Mouse (Mus musculus) thymus, postnatal 36 days (tissue): ENCODE data around the gene Zfp287.
"Not testable (repeated sequence)": the region's sequence is repeated elsewhere in the genome, so short reads cannot be mapped to it uniquely, and the experiment has no call there.

Experiments
- DNase-seq, 2 experiments: peaks; one replicate each; pipeline ENCODE4 v3.0.0; 2022; ENCODE audit warnings: mixed read lengths in 2 of 2

The Zfp287 gene

DNA sequence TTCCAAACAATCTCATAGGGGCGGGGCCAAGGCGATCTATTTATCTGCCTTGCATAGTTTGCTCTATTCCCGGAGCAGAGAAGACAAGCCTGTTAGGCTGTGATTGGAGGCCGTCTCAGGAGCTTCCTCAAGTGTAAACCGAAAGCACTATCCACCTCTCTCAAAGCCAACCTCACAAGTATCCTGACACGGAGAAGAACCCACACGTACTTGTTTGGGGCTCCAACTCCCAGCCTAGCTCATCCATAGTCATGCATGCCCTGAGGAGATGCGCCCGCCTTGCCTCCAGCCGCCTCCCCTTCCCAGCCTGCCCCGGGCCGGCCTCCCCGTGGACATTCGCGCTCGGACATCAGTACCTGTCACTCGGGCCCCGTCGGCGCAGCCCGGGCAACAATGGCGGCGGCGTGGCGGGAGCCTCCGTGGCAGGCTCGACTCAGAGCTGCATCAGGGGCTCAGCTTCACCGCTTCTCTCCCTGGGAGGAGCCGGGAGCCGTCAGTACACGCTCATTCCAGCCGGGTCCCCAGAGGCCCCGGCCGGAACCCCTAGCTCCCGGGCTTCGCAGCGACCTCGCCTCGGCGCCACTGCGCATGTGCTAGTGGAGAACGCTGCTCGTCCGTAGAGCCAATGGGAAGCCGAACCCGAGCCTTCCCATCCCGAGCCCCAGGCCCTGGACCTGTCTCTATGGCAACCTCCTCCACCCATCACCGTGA is at the start of gene Zfp287:
TSS of gene Zfp287 (minus strand) at position 595 of the 711 bp plus-strand sequence.
- DNase-seq = peak; percentile 73 to 82

GRCm38 (mm10) chr11:62776510-62776909 is 44.8 kb upstream of the Zfp287 start:
- DNase-seq = no peak

DNA sequence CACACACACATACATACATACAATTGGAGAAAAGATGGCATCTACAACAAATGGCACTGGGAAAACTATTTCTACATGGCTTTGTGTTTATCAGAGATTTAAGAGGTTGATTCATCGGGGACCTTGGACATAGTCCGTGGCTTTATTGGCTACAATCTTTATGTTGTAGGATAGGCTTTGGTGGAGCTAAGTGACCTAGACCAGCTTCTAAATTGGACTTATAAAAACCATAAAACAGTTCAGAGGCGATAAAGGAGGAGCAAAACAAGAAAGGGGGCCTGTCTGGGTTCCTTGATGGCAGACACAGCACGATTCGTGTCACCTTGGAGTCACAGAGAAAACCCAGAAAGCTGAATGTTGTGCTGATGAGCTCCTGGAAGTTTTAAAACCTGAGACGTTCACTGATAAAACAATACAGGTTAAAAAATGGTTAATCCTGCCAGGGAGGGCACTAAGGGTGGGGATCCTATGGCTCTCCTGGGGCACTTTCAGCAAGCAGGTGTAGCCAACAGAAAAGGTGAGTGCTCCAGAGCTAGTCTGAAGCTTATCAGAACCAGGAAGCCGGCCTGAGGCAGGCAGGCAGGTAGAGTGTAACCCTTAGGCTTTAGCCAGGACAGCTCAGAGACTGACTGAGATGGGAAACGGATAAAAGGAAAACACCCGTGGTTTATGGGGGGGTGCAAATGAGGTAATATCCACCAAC is 29.2 kb upstream of the Zfp287 start:
- DNase-seq = no peak

- DNase-seq = no peak
Measured at GRCm38 (mm10) chr11:62758491-62758890, 26.8 kb upstream of the Zfp287 start.

DNA sequence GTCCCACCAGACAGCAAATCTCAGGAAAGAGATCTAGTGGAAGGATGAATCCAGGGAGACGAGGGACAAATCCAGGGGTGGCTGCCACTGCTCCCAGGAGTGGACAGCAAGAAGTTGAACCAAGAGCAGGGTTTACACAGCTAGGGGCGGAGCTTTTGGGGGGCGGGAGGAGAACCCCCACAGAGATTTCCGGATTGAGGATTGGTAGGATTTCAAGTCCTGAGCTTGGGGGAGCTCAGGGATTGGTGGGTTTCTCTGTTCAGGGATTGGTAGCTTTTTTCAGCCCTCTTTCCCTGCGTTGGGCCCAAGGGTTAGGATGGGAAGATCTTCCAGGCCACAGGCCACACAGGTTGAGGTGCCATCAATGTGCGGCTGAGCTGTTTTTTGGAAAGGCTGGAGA is 26.2 kb upstream of the Zfp287 start:
- DNase-seq = no peak

- DNase-seq = no peak
Measured at GRCm38 (mm10) chr11:62757143-62757507, 25.4 kb upstream of the Zfp287 start.

DNA sequence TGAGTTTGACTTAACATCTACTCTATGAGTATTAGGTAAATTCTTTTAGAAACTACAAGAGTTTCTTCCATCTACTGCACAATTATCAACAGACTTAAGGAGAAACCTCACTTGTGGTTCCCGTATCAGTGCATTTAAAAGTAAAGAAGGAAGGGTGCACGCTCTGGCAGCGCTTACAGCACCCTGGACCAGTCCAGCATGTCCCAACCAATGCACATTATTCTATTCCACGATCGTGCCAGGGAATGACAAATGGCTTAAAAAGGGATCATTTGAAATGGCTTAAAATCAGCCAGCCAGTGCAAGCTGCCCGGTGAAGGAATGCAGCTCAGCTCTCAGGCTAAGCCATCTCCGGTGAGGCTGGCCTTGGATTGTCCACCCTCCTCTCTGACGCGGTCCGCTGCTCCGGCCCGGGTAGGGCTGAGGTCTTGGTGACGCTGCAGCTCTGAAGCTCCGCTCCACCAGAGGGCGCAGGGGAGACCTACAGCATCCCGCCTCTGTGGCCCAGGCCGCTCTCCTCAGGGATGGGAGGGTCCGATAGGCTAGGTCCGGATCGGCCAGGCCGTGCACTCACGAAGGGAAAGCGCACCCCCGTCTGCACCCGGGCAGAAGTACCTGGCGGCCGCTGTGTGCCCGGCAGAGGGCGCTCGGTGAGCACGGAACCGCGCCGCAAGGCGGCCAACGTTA is 24.9 kb upstream of the Zfp287 start:
- peak; percentile 88 for DNase-seq

DNA sequence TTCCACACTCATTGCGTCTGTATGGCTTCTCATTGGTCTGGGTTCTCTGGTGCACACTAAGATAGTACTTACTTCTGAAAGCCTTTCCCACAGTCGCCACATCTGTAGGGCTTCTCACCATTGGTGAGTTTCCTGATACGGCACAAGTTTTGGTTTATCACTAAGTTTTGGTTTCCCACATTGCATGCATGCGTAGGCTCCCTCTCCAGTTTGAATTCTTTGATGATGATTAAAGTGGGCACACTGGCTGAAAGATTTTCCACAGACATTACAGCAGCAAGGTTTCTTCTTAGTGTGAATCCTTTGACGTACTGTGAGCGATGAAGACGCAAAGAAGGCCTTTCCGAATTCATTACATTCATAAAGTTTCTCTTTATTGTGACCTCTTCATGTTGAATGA is 21.1 kb upstream of the Zfp287 start, which contains the start of gene Gm10428:
TSS of gene Gm10428 (plus strand) at position 321 of the 400 bp plus-strand sequence.
- no peak for DNase-seq

- DNase-seq = no peak
Measured at GRCm38 (mm10) chr11:62752191-62752590, 20.5 kb upstream of the Zfp287 start.

GRCm38 (mm10) chr11:62749445-62749844 is 17.7 kb upstream of the Zfp287 start:
- not testable (repeated sequence) for DNase-seq

DNA sequence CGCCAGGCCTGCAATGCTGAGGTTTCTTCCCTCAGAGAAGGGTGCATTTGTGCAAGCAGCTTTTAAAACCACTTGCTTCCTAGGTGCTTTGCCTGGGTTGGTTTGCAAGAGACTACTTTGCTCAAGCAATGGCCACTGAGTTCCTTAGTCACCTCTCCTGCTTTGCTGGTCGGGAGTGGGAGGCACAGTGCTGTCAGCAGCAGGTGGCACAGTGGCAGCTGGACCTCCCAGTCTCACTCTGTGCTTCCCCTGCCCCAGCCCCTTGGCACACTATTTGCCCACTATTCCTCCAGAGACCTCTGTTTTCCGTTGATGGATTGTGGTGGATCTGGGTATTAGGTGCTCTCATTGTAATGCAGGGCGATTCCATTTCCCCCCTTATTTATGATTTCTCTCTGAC is 16.4 kb upstream of the Zfp287 start:
- DNase-seq = no peak

GRCm38 (mm10) chr11:62747227-62747626 is 15.5 kb upstream of the Zfp287 start:
- DNase-seq = no peak

DNA sequence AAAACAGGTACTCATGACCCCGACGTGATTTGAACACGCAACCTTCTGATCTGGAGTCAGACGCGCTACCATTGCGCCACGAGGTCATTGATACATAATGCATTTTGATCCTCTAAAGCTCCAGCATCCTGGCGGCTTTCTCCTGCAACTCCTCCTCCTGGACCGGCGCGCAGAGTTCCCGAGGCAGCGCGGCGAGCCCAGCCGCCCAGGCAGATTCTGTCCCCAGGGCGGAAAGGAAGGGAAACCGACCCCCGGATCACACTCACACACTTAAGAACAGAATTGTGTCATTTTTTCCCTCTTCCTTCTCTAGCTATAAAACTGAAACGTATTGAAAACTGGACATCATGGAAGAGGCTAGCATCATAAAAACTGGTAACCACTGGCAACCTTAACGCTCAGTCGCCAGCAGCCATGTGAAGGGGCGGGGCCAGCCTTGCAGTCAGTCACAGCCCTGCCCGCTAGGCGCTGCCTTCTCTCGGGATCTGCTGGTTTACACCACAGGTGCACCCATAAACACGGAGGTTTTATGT is 14.4 kb upstream of the Zfp287 start:
- peak; percentile 70 to 80 for DNase-seq

DNA sequence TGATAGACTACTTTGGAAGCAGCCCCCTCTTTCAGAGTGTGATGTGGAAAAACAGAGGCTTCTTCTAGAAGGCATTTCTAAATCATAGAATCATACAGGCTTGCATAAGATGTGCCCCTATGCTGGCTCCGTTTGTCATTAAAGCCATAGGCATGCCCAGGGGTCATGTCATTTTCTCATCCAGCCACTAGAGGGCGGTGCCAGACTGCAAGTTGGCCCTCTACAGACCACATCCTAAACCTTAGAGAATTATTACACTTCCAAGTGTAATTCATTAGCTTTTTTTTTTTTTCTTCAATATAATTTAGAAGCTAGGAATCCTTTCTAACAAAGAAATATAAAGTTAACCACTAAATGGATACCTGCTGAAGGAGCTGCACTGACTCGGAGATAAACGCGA is 12.4 kb upstream of the Zfp287 start:
- DNase-seq = peak; percentile 65 to 67

DNA sequence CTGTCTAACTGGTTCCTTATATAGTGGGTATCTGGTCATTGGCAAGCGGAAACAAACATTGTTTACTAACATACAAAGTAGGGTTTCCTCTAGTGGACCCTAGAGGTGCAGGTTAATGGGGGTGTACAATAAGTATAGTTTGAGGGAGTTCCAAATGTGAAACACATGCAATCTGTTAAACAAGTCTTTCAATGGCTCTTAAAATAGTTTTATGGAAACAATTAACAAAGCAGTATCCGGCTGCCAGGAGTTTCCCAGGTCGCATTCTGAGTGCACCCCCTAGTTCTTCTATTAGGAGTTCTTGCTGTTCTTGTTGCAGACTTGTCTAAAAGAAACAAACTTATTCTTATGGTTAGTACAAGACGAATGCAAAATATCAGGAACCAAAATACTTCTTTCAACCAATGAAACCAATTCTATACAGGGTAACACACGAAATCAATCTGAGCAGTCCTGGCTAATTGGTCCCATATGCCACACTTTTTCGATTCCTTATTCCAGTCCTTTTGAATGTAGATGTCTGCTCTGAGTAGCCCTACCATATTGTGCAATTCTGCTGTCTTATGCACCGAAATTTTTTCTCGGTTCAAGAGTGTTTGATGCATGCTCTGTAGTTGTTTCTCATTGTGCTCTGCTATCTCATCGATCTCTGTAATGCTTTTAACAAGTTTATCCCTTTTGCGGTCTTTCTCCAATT is 10.7 kb upstream of the Zfp287 start:
- DNase-seq = no peak

DNA sequence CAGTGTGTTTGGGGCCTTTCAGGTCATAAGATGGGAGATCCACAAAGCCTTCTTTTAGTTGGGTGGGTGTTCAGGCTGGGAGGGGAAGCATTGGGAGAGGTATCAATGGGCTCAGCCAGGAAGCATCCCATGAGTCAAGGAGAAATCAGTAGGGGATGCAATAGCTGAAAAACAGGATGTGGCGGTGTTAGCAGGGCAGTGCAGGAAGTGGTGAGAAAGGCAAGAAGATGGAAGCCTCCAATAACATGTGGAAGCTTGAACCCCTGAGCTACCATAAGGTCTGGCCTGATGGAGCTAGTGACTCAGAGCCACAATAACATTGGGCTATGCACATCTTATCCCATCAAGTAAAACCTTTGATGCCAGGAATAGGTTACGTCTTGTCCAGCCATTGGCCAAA is 9.5 kb upstream of the Zfp287 start:
- no peak for DNase-seq

- no peak for DNase-seq
Measured at GRCm38 (mm10) chr11:62732665-62733064, 960 bp upstream of the Zfp287 start.

DNA sequence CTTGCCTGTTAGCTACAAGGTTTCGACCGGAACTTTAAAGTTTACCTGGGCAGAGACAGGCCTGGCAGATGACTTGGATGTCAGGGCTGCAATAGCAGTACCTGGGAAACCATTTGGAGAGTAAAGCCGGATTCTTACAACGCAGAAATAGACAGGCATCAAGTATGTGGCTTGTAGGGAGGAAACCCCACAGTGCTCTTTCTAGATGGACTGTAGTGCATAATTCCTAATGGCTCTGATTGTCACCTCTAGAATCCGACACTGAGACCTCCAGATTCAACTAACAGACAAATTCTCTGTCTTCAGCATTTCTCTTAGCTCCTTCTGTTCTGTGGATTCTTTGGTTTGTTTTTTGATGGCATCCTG is 300 bp upstream of the Zfp287 start:
- DNase-seq = no peak

GRCm38 (mm10) chr11:62728276-62728675 is 3.4 kb downstream of the Zfp287 start:
- no peak for DNase-seq

DNA sequence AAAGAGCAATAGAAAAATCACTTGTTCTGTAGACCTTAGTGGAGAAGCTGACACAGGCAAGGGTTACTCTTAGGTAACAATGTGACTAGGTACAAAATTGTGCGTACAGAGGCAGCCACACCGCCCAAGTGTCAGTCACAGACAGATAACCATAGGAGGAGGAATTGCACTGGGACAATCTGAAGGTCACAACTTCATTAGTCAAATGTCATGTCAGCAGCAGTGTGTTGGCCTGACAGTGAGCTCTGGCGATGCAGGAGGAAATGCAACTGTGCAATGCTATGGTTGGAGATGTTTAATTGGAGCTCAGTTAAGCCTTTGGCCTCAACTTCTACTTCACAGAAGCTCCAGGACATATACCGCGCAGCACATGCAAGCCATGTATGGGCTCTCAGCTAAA is 21.0 kb downstream of the Zfp287 start:
- DNase-seq = no peak

GRCm38 (mm10) chr11:62708252-62708651 is 23.5 kb downstream of the Zfp287 start:
- no peak for DNase-seq

DNA sequence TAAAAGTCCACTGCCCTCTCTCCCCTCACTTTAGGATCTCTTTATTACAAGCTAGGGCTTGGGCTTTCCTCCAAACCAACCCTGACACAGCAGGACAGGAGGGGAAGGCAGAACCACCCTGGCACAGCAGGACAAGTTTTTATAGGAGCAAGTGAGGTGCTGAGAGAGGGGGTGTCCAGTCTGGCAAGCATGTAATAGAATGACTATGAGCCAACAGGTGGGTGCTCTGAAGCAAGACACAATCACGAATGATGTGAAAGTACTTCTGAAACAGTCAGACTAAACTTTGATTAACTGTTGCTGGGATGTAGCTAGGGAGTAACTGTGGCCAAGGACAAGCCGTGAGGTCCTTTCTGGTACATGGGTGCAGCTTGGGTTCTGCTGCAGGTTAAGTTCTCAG is 25.6 kb downstream of the Zfp287 start:
- no peak for DNase-seq

DNA sequence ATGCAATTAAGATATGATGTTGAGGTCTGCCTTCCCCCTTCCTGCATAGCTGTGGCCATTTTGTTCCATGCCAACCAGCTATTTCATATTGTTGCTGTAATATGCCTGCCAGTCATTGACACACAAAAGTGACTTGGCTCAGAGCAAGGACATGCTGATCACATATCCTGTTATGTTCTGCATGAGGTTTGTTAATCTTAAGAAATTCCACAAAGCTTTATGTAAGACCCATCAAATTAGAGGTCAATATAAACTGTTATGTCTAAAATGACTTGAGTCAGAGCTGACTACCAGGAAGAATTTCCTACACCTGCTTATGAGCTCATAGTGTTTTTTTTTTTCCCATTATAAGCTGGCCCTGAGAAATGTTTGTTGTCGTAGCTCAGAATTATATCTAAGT is 30.5 kb downstream of the Zfp287 start:
- no peak for DNase-seq
